Mouse (Mus musculus) stomach, postnatal 0 days (tissue): ENCODE data around the gene Dnajb11. TPM values are rescaled to one million over a fixed set of nuclear protein-coding genes. Genes with fewer than 3 reads are reported as not detected.

ENCODE experiments used
- ATAC-seq: fragments of 200-750 bp; cut with Nextera tagmentation; 2 replicates; pipeline ENCODE4 v1.8.0; 2017; ENCODE audit not compliant: low FRiP score, low TSS enrichment
- DNase-seq: peaks from one replicate; pipeline ENCODE4 v3.0.0-alpha.2; 2016; ENCODE audit warnings: low spot score
- H3K27ac ChIP-seq: fragments of 300-500 bp; sonication (generic); replicated peaks from 2 replicates; pipeline ENCODE4 v1.5.1; 2014; ENCODE audit warnings: mild to moderate bottlenecking, control low read depth
- H3K27me3 ChIP-seq: fragments of 300-500 bp; sonication (generic); 2 replicates; pipeline ENCODE4 v1.6.1; 2014; ENCODE audit warnings: low read length; ENCODE audit not compliant: control insufficient read depth, insufficient read depth
- H3K36me3 ChIP-seq: fragments of 300-500 bp; sonication (generic); 2 replicates; pipeline ENCODE4 v1.6.1; 2014; ENCODE audit warnings: low read length, mixed read lengths; ENCODE audit not compliant: control insufficient read depth, insufficient read depth
- H3K4me1 ChIP-seq: fragments of 300-500 bp; sonication (generic); replicated peaks from 2 replicates; pipeline ENCODE4 v1.6.1; 2014; ENCODE audit warnings: antibody characterized with exemption; ENCODE audit not compliant: control insufficient read depth, insufficient read depth
- H3K4me2 ChIP-seq: fragments of 300-500 bp; sonication (generic); replicated peaks from 2 replicates; pipeline ENCODE4 v1.6.1; 2014; ENCODE audit warnings: low read depth, mild to moderate bottlenecking, control low read depth, moderate library complexity
- H3K4me3 ChIP-seq: fragments of 300-500 bp; sonication (generic); 2 replicates; pipeline ENCODE4 v1.5.1; 2014; ENCODE audit warnings: low read depth, low read length, control low read depth
- H3K9ac ChIP-seq: fragments of 300-500 bp; sonication (generic); 2 replicates; pipeline ENCODE4 v1.6.1; 2014; ENCODE audit warnings: mild to moderate bottlenecking, low read length, control low read depth, mixed read lengths
- H3K9me3 ChIP-seq: fragments of 300-500 bp; sonication (generic); 2 replicates; pipeline ENCODE4 v1.6.1; 2016; ENCODE audit warnings: low read length; ENCODE audit not compliant: control insufficient read depth
- CTCF ChIP-seq: IDR thresholded peaks from 2 replicates; pipeline ENCODE4 v1.5.1; 2016; ENCODE audit warnings: antibody characterized with exemption, low read depth, mild to moderate bottlenecking, moderate library complexity
- EP300 ChIP-seq: optimal IDR thresholded peaks from 2 replicates; pipeline ENCODE3; 2016; ENCODE audit warnings: antibody characterized with exemption
- WGBS: fragments of 180-500 bp; shearing (Covaris S2); extraction: QIAGEN DNeasy Blood & Tissue Kit; methylation state at CpG from one replicate; pipeline ENCODE4 v1.1.7; 2014; 5-methylcytosine and 5-hydroxymethylcytosine counted together
- polyA plus RNA-seq: library from polyadenylated mRNA; unstranded; fragments of >200 nt; fragmentation: Nextera tagmentation; extraction: Ambion mirVana; gene quantifications from 2 replicates; pipeline ENCODE4 v1.2.1, GENCODE M21; 2015

The Dnajb11 gene
- polyA plus RNA-seq, 1 experiment from 2014 or later: 94.2 TPM

GRCm38 (mm10) chr16:22842871-22843270 lies 14.8 kb upstream of the Dnajb11 start:
- Histone ChIP-seq H3K27me3 (no peaks in the 10 kb centered on the region), H3K9me3 (no peaks in the 10 kb centered on the region), H3K4me3 (no peak overlapping the region), H3K4me2 (no peak overlapping the region), H3K27ac (no peak overlapping the region), H3K9ac (no peak overlapping the region), H3K4me1 (no peaks in the 10 kb centered on the region; the same call in 1 of the 2 replicates), H3K36me3 (peaks cover 4% of the 10 kb centered on the region; the same call in 1 of the 2 replicates)
- WGBS: 75% methylated on average over 5 of the region's 5 CpGs
- no peak for TF ChIP-seq EP300
- TF ChIP-seq CTCF: no peak
- DNase-seq (no peak), ATAC-seq (no peak)

GRCm38 (mm10) chr16:22844061-22844801 lies 13.4 kb upstream of the Dnajb11 start:
- peak overlapping the region; percentile 83 for H3K4me2 ChIP-seq
- peak overlapping the region; percentile 50 for H3K4me3 ChIP-seq
- H3K27ac ChIP-seq: 0 out of 2 replicates have a peak overlapping the region, but pooled peaks have one; percentile 40
- peak; percentile 94 for ATAC-seq
- peak overlapping the region; percentile 72 for H3K9ac ChIP-seq
- peaks cover 4% of the 10 kb centered on the region; the same call in 1 of the 2 replicates for H3K36me3 ChIP-seq
- H3K27me3 ChIP-seq: no peaks in the 10 kb centered on the region
- H3K9me3 ChIP-seq: no peaks in the 10 kb centered on the region
- DNase-seq: peak; percentile 88
- no peaks in the 10 kb centered on the region; the same call in 1 of the 2 replicates for H3K4me1 ChIP-seq
- TF ChIP-seq CTCF: no peak
- TF ChIP-seq EP300: no peak
- 4% methylated on average over 26 of the region's 26 CpGs for WGBS

- DNase-seq (no peak), ATAC-seq (no peak)
- Histone ChIP-seq H3K9ac (peak overlapping the region; percentile 72), H3K27me3 (no peaks in the 10 kb centered on the region), H3K4me1 (no peaks in the 10 kb centered on the region; the same call in 1 of the 2 replicates), H3K27ac (no peak overlapping the region; the same call in 1 of the 2 replicates), H3K4me2 (peak overlapping the region; percentile 83), H3K9me3 (no peaks in the 10 kb centered on the region), H3K36me3 (peaks cover 4% of the 10 kb centered on the region; the same call in 1 of the 2 replicates), H3K4me3 (peak overlapping the region; percentile 50)
- TF ChIP-seq CTCF (no peak), EP300 (no peak)
- 48% methylated on average over 5 of the region's 5 CpGs for WGBS
These were observed 12.8 kb upstream of the Dnajb11 start for GRCm38 (mm10) chr16:22844834-22845233.

GRCm38 (mm10) chr16:22845481-22845880 lies 12.2 kb upstream of the Dnajb11 start:
- H3K9ac ChIP-seq: no peak overlapping the region
- DNase-seq: no peak
- no peaks in the 10 kb centered on the region for H3K9me3 ChIP-seq
- H3K4me2 ChIP-seq: no peak overlapping the region
- H3K36me3 ChIP-seq: peaks cover 4% of the 10 kb centered on the region; the same call in 1 of the 2 replicates
- no peaks in the 10 kb centered on the region for H3K27me3 ChIP-seq
- TF ChIP-seq EP300 (no peak), CTCF (no peak)
- WGBS: 80% methylated on average over 4 of the region's 4 CpGs
- H3K4me1 ChIP-seq: no peaks in the 10 kb centered on the region; the same call in 1 of the 2 replicates
- no peak for ATAC-seq
- no peak overlapping the region for H3K27ac ChIP-seq
- no peak overlapping the region for H3K4me3 ChIP-seq

- Histone ChIP-seq H3K9me3 (no peaks in the 10 kb centered on the region), H3K9ac (no peak overlapping the region), H3K27me3 (no peaks in the 10 kb centered on the region), H3K4me1 (no peaks in the 10 kb centered on the region; the same call in 1 of the 2 replicates), H3K4me2 (no peak overlapping the region), H3K36me3 (no peaks in the 10 kb centered on the region), H3K27ac (no peak overlapping the region), H3K4me3 (no peak overlapping the region)
- TF ChIP-seq CTCF: no peak
- 89% methylated on average over 1 of the region's 1 CpGs for WGBS
- ATAC-seq: no peak
- no peak for DNase-seq
These were observed 10.0 kb upstream of the Dnajb11 start for GRCm38 (mm10) chr16:22847686-22848085.

- ATAC-seq (no peak), DNase-seq (no peak)
- Histone ChIP-seq H3K4me3 (no peak overlapping the region), H3K27me3 (no peaks in the 10 kb centered on the region), H3K27ac (no peak overlapping the region), H3K9me3 (no peaks in the 10 kb centered on the region), H3K36me3 (no peaks in the 10 kb centered on the region), H3K9ac (no peak overlapping the region), H3K4me2 (no peak overlapping the region), H3K4me1 (no peaks in the 10 kb centered on the region; the same call in 1 of the 2 replicates)
- TF ChIP-seq EP300 (no peak), CTCF (no peak)
- WGBS: 73% methylated on average over 1 of the region's 1 CpGs
These were observed 9.3 kb upstream of the Dnajb11 start for GRCm38 (mm10) chr16:22848331-22848730.
